Mouse (Mus musculus) common myeloid progenitor, adult 5-6 weeks (primary cell): ENCODE results near the gene Psg19. TPM values are rescaled to one million over a fixed set of nuclear protein-coding genes. Genes with fewer than 3 reads are reported as not detected.
A peak's percentile ranks its signal among the peaks of the same experiment; 100 is the strongest.
"Not testable (repeated sequence)": the region's sequence is repeated elsewhere in the genome, so short reads cannot be mapped to it uniquely, and the experiment has no call there.

Source experiments
- ATAC-seq: replicated peaks from 2 replicates; pipeline ENCODE4 v1.8.0; 2016; ENCODE audit warnings: low read depth, mild to moderate bottlenecking, moderate TSS enrichment, inconsistent platforms; ENCODE audit not compliant: poor library complexity, severe bottlenecking
- total RNA-seq: library from RNA; stranded (forward); fragments of 200-1000, 187-1606 nt; gene quantifications from 2 replicates; pipeline ENCODE4 v1.2.3, GENCODE M21; 2017

Gene Psg19
- not detected in 2 replicates for total RNA-seq

DNA sequence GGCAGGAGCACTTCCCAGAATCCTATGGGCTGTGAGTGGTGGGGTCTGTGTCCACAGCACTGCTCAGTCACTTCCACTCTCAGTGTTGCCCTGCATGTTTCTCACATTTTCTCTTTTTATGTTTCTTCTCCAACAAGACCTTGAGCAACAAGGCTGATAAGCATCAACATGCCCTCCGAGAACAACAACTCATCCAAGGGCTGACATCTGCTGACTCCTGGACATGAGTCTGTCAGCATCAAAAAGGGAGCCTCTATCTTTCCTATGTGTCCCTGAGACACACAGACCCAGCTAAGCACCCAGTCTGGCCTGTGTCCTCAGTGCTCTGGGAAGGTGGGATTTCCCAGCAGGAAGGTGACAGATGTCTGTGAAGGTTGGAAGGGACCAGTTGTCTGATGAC, at the start of gene Psg19:
Gene Psg19, minus strand, starts transcription at position 101 of the 400 bp plus-strand sequence.
- no peak for ATAC-seq

DNA sequence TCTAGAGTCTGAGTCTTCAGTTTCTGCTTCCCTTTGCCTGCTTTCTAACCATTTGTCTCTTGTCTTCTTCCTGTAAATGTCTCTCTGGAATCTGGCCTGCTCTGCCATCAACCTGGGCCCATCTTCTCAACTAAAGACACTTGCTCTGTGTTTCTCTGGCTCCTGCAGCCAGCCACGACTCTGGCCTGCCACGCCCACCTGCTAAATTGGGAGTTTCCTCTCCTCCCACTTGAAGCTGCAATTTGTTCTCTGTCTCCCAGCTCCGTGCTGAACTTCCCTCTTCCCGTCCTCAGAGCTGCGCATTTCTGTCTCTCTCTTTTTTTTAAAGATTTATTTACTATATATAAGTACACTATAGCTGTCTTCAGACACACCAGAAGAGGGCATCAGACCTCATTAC, 46.5 kb upstream of the Psg19 start:
- ATAC-seq, result no peak

DNA sequence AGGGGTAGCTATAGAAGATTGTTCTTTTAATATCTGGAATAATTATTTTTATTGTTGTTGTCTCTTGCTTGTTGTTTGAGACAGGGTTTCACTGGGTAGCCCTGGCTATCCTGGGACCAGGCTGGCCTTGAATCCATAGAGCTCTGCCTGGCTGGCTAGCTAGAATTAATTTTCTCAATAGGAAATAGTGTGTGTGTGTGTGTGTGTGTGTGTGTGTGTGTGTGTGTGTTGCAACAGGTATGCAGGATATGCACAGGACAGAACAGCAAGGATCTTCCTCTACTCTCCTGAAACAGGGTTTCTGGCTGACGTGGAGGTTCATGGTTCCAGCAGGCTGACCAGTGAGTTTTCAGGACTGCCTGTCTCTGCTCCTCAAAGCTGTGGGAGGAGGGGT, 42.9 kb upstream of the Psg19 start:
- ATAC-seq, result no peak

- ATAC-seq, result peak; percentile 96
These were observed 42.3 kb upstream of the Psg19 start for GRCm38 (mm10) chr7:18840386-18841173.

DNA sequence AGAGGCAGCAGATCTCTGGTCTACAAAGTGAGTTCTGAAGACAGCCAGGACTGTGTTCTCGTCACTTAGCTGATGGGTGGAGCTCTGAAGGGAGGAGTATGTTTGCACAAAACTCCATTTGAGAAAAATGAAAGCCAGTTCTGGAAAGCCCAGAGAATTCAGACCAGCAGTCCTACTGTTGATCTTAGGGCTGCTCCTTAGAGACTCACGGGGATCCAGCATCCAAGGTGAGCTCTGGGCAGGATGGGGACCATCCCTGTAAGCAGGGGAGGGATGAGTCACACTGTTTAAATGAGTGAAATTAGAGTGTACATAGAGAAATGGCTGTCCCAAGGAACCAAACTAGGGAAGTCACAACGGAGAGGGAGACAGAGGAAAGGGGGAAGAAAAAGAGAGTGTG, 41.5 kb upstream of the Psg19 start, which contains the start of gene Mill2:
Gene Mill2, plus strand, starts transcription at position 102 of the 400 bp plus-strand sequence.
- peak; percentile 24; the same call in 1 of the 2 replicates for ATAC-seq

DNA sequence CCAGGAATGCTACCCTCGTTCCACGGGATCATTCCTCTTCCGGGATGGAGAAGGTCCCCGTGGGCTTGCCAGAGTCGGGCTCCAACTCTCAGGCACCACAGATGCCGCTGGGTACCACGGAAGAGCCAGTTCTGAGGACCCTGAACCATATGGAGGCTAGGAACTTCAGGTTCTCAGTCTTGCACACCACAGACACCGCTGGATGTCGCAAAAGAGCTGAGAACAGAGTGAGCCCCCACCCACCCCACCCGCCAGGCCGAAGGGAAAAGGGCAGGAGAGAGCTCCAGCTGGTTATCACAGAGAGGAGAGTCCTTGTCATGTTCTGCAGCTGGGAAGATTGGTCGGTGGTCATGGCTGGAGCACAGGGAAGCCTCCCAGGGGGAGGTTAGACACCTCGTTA, 34.0 kb upstream of the Psg19 start:
- no peak for ATAC-seq

DNA sequence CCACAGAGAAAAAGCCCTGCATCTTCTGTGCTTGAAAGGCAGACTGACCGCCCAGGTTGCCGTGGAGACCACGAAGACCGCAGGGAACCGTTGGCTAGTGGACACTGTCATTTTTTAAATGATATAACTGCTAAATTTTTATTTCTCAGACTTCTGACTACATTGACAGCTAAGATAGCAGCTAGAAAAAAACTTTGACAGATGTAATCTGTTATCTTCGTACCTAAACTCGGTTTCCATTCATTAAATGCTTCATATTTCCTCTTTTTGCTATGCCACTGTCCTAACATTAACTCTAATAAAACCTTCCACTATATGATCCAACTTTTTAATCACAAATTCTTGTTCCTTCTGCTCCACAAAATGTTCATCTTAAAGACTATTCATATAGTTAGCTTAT, 31.2 kb upstream of the Psg19 start:
- no peak for ATAC-seq

GRCm38 (mm10) chr7:18828592-18828991, 30.3 kb upstream of the Psg19 start:
- ATAC-seq, result peak; percentile 80

GRCm38 (mm10) chr7:18827792-18828546, 29.6 kb upstream of the Psg19 start:
- no peak for ATAC-seq

- ATAC-seq, result no peak
These were observed 23.2 kb upstream of the Psg19 start, which contains the start of gene Psg17 for GRCm38 (mm10) chr7:18821507-18821906. Gene Psg17, minus strand, starts transcription at chr7:18821607.

- no peak for ATAC-seq
These were observed 20.0 kb upstream of the Psg19 start for GRCm38 (mm10) chr7:18818301-18818700.

- no peak for ATAC-seq
These were observed 5.2 kb upstream of the Psg19 start for GRCm38 (mm10) chr7:18803526-18803925.

- 0 out of 2 replicates have a peak, but pooled peaks have one; percentile 36 for ATAC-seq
These were observed 809 bp upstream of the Psg19 start for GRCm38 (mm10) chr7:18799129-18799528.

- ATAC-seq, result not testable (repeated sequence)
These were observed 7.6 kb downstream of the Psg19 start for GRCm38 (mm10) chr7:18790671-18791070.

DNA sequence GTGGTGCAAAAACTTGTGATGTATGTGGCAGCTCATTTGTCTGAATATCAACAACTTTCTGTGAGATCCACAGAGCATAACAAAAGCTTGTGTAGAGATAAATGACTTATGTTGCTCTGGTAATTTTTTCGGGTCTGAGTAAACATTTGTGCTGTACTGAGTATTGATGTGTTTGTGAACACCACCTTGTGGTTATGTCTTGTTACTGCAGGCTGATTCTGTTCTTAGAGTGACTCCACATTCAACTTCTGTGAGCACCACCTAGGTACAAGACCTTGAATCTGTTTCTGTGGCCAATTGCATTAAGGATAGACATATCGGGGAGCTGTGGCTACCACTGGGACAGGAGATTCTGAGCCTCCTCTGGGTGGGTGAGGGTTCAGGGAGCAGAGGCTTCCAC, 17.0 kb downstream of the Psg19 start:
- ATAC-seq, result peak; percentile 52; the same call in 1 of the 2 replicates

DNA sequence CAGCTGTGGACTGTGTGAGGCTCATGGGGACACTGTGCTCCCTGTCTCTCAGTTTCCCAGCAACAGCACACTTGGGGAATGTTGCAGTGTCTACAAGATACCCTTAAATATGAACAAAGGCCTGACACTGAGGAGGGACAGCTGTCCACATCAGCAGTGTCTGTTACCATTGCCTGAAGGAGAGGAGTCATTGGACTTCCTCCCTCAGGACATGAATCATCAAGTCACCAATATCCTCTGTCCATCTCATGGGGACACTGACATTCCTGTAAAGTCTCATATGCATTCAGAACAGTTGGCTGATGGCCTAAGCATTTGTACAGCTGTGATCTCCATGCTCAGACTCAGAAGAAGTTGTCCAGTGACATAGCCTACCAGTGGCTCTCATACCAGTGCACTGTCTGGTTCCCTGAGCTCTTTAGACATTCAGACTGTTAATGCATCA, 19.0 kb downstream of the Psg19 start:
- no peak for ATAC-seq

DNA sequence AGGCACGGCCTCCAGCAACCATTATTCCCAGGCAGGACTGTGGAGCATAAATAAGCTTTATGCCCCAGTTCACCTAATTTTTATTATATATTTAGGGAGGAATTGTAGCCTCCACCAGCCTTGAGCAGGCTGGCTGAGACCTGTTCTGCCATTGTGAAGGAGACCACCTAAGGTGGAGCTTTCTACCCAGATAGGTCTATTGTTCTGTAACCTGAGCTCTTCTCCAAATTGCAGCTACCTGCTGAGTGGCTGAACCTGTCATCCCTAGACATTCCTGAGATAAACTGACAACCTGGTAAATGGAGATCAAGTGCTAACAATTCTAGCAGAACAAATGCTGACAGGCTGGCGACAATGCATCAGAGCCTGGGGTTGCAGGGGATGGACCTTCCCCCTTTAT, 35.4 kb downstream of the Psg19 start:
- ATAC-seq, result not testable (repeated sequence)

DNA sequence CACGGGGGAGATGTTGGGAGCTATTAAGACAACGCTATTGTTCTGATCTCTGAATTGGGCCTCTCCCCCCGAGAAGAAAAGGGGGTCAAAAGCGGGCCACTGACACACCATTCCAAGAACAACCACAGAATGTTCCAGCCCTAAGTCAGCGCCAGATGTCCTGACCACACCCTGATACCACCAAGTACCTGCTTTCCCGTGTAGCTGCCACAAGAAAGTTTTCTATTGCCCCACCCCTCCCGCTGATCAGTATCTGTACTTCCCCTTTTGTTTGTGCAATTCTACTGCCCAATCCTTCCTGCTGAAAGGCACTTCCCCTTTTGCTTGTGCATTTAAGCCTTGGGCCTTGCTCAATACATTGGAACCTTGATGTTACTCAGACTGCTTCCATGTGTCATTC, 38.2 kb downstream of the Psg19 start:
- ATAC-seq, result not testable (repeated sequence)

- ATAC-seq, result peak; percentile 78
These were observed 48.3 kb downstream of the Psg19 start for GRCm38 (mm10) chr7:18749896-18750477.

DNA sequence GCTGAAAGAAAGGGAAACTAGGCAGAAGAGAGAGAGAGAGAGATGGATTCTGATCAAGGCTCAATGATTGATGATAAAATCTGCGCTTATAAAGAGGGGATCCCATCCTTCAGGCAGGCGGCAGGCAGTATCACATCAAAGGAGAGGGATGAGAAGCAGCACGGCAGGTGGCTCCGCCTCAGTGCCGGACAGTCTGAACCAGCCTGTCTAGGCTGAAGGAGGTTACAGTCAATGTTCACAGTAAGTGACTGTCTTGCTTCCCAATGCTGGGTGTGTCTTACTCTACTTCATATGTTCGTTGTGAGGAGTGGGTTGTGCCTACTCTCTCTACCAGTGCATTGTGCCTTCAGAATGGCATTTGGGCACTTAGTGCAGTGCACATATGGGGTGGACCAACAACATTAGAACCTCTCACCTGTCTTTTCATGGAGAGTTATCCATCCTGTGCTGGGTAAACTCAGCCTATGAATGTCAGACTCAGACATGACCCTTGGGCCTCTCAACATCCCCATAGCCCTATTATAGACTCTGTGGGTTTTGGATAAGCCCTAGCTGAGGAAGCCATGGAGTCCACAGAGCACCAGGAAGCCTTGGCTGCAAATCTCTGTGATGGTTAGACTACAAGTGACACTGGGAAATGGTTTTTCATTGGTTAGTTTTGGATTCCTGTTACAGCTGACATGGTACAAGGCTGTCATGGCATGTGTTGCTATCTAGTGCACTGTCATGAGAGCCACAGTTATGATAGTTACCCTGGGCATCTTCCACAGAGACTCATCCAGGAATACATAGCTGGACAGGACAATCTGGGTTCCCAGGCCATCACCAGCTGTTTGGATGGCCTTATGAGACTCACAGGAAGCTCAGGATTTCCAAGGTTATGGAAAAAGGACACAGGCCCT, 49.1 kb downstream of the Psg19 start:
- ATAC-seq, result no peak
